Mouse (Mus musculus) CH12.LX (cell line): ENCODE data around the gene Dapl1. TPM values are rescaled to one million over a fixed set of nuclear protein-coding genes. Genes with fewer than 3 reads are reported as not detected.

Experiments used
- DNase-seq: peaks from one replicate; pipeline ENCODE4 v3.0.0-alpha.2; 2013; ENCODE audit errors: extremely low read depth
- H3K27ac ChIP-seq: 2 replicates; pipeline ENCODE4 v1.5.1; 2012; ENCODE audit warnings: low read depth, mild to moderate bottlenecking, control low read depth, moderate library complexity; ENCODE audit not compliant: insufficient read depth
- H3K27me3 ChIP-seq: replicated peaks from 2 replicates; pipeline ENCODE3; 2012; ENCODE audit warnings: inconsistent platforms
- H3K36me3 ChIP-seq, 2 experiments: replicated peaks in 1 of 2; 2 replicates each; pipeline versions ENCODE3 to v1.6.1; 2012; ENCODE audit warnings: inconsistent platforms in 1 of 2, low read length in 1 of 2, mild to moderate bottlenecking in 1 of 2, mixed read lengths in 1 of 2, moderate library complexity in 1 of 2; ENCODE audit not compliant: control insufficient read depth in 1 of 2, insufficient read depth in 1 of 2
- H3K4me1 ChIP-seq, 2 experiments: 2 replicates each; pipeline ENCODE4 v1.6.1; 2012; ENCODE audit warnings: inconsistent platforms in 1 of 2, moderate library complexity in 1 of 2; ENCODE audit not compliant: insufficient read depth in 2 of 2, control insufficient read depth in 1 of 2
- H3K4me2 ChIP-seq: 2 replicates; pipeline ENCODE4 v1.6.1; 2012; ENCODE audit warnings: low read depth, mild to moderate bottlenecking, control low read depth; ENCODE audit not compliant: poor library complexity, insufficient read depth, severe bottlenecking
- H3K4me3 ChIP-seq, 3 experiments: fragments of 150-350 bp in 1 of 3; sonication (generic) in 1 of 3; replicated peaks in 1 of 3; 2 replicates each; pipeline versions ENCODE3 to v1.5.1; 2011 to 2012; ENCODE audit warnings: low read depth in 2 of 3, low read length in 2 of 3, mild to moderate bottlenecking in 2 of 3, moderate library complexity in 2 of 3, control low read depth in 1 of 3, improper control_type of control experiment in 1 of 3, inconsistent platforms in 1 of 3, mixed read lengths in 1 of 3; ENCODE audit not compliant: poor library complexity in 1 of 3
- H3K79me2 ChIP-seq: replicated peaks from 2 replicates; pipeline ENCODE4 v1.6.1; 2012; ENCODE audit warnings: mild to moderate bottlenecking, moderate library complexity; ENCODE audit not compliant: control insufficient read depth, poor library complexity, insufficient read depth, severe bottlenecking; ENCODE audit errors: extremely low read depth
- H3K9ac ChIP-seq: 2 replicates; pipeline ENCODE4 v1.6.1; 2012; ENCODE audit warnings: low read depth, mild to moderate bottlenecking, control low read depth, moderate library complexity; ENCODE audit not compliant: insufficient read depth
- H3K9me3 ChIP-seq: replicated peaks from 2 replicates; pipeline ENCODE3; 2012; ENCODE audit warnings: low read length, inconsistent platforms, mixed read lengths
- CHD1 ChIP-seq: IDR thresholded peaks from 2 replicates; pipeline ENCODE4 v1.6.1; 2012; ENCODE audit warnings: low read depth, low read length, improper control_type of control experiment, inconsistent platforms
- CHD2 ChIP-seq: IDR thresholded peaks from 2 replicates; pipeline ENCODE4 v1.6.1; 2011; ENCODE audit warnings: low read length, improper control_type of control experiment
- CTCF ChIP-seq, 2 experiments: IDR thresholded peaks in 1 of 2; conservative IDR thresholded peaks in 1 of 2; 2 replicates each; pipeline ENCODE4 v1.5.1; 2011 to 2012; ENCODE audit warnings: low read depth in 2 of 2, low read length in 2 of 2, improper control_type of control experiment in 1 of 2, inconsistent platforms in 1 of 2, mild to moderate bottlenecking in 1 of 2, moderate library complexity in 1 of 2
- ELF1 ChIP-seq: IDR thresholded peaks from 2 replicates; pipeline ENCODE4 v1.6.1; 2014; ENCODE audit warnings: low read depth, mild to moderate bottlenecking, inconsistent platforms, low read length, improper control_type of control experiment
- EP300 ChIP-seq: IDR thresholded peaks from 2 replicates; pipeline ENCODE4 v1.6.1; 2011; ENCODE audit warnings: low read length, improper control_type of control experiment
- GABPA ChIP-seq: IDR thresholded peaks from 2 replicates; pipeline ENCODE4 v1.6.1; 2012; ENCODE audit warnings: low read depth, low read length, improper control_type of control experiment, inconsistent platforms; ENCODE audit not compliant: insufficient replicate concordance
- JUND ChIP-seq: conservative IDR thresholded peaks from 2 replicates; pipeline ENCODE4 v1.6.1; 2011; ENCODE audit warnings: low read depth, low read length, improper control_type of control experiment
- MAFK ChIP-seq: IDR thresholded peaks from 2 replicates; pipeline ENCODE4 v1.6.1; 2011; ENCODE audit warnings: low read length, improper control_type of control experiment; ENCODE audit not compliant: insufficient replicate concordance
- MAZ ChIP-seq: IDR thresholded peaks from 2 replicates; pipeline ENCODE4 v1.6.1; 2012; ENCODE audit warnings: low read depth, mild to moderate bottlenecking, inconsistent platforms, low read length, improper control_type of control experiment, moderate library complexity
- MEF2A ChIP-seq: IDR thresholded peaks from 2 replicates; pipeline ENCODE4 v1.6.1; 2014; ENCODE audit warnings: low read depth, mild to moderate bottlenecking, inconsistent platforms, low read length, improper control_type of control experiment, borderline replicate concordance
- MXI1 ChIP-seq: IDR thresholded peaks from 2 replicates; pipeline ENCODE4 v1.6.1; 2011; ENCODE audit warnings: mild to moderate bottlenecking, low read depth, low read length, improper control_type of control experiment
- NELFE ChIP-seq: IDR thresholded peaks from 2 replicates; pipeline ENCODE4 v1.6.1; 2011; ENCODE audit warnings: low read depth, low read length, improper control_type of control experiment
- PAX5 ChIP-seq: IDR thresholded peaks from 2 replicates; pipeline ENCODE4 v1.6.1; 2012; ENCODE audit warnings: low read length, inconsistent platforms, mixed read lengths
- POLR2A ChIP-seq: IDR thresholded peaks from 2 replicates; pipeline ENCODE4 v1.6.1; 2011; ENCODE audit warnings: low read depth, mild to moderate bottlenecking, improper control_type of control experiment, low read length
- POLR2AphosphoS2 ChIP-seq: IDR thresholded peaks from 2 replicates; pipeline ENCODE4 v1.6.1; 2011; ENCODE audit warnings: low read depth, low read length, improper control_type of control experiment
- RAD21 ChIP-seq: IDR thresholded peaks from 2 replicates; pipeline ENCODE4 v1.6.1; 2011; ENCODE audit warnings: low read depth, mild to moderate bottlenecking, low read length, improper control_type of control experiment, moderate library complexity
- SMC3 ChIP-seq: IDR thresholded peaks from 2 replicates; pipeline ENCODE4 v1.6.1; 2011; ENCODE audit warnings: low read depth, low read length, improper control_type of control experiment
- TBP ChIP-seq: conservative IDR thresholded peaks from 2 replicates; pipeline ENCODE4 v1.6.1; 2011; ENCODE audit warnings: low read depth, low read length, improper control_type of control experiment
- USF1 ChIP-seq: IDR thresholded peaks from 2 replicates; pipeline ENCODE4 v1.6.1; 2014; ENCODE audit warnings: low read depth, mild to moderate bottlenecking, inconsistent platforms, low read length, improper control_type of control experiment
- USF2 ChIP-seq: conservative IDR thresholded peaks from 2 replicates; pipeline ENCODE4 v1.6.1; 2011; ENCODE audit warnings: low read depth, low read length, improper control_type of control experiment
- ZKSCAN1 ChIP-seq: IDR thresholded peaks from 2 replicates; pipeline ENCODE4 v1.6.1; 2012; ENCODE audit warnings: low read depth, inconsistent platforms, low read length, improper control_type of control experiment, borderline replicate concordance
- ZMIZ1 ChIP-seq: IDR thresholded peaks from 2 replicates; pipeline ENCODE4 v1.6.1; 2012; ENCODE audit warnings: low read depth, mild to moderate bottlenecking, inconsistent platforms, low read length, improper control_type of control experiment
- ZNF384 ChIP-seq: IDR thresholded peaks from 2 replicates; pipeline ENCODE4 v1.6.1; 2012; ENCODE audit warnings: low read depth, low read length, improper control_type of control experiment, inconsistent platforms
- dilution Hi-C: fragments of 300-500 bp; cut with MboI; formaldehyde crosslinking; loops from 2 replicates; pipeline ENCODE4 v1.14.3; 2020; ENCODE audit warnings: low sequenced_read_pairs; ENCODE audit not compliant: extremely low pct_unique_long_range_greater_than_20kb, extremely low pct_ligation_motif_present
- in situ Hi-C: fragments of 300-500 bp; cut with MboI; formaldehyde crosslinking; loops from 3 replicates; pipeline ENCODE4 v1.14.3; 2019; ENCODE audit warnings: low sequenced_read_pairs, low pct_ligation_motif_present, low pct_unique_long_range_greater_than_20kb, mixed read lengths
- polyA plus RNA-seq: library from polyadenylated mRNA; unstranded; fragments of >175 nt; gene quantifications from 2 replicates; pipeline ENCODE4 v1.2.1, GENCODE M21; 2012; ENCODE audit warnings: low read depth; ENCODE audit not compliant: insufficient read length
- total RNA-seq, 2 experiments: library from RNA; depleted of rRNA; stranded (reverse); fragments of 300-350 nt in 1 of 2; fragments of >200 nt in 1 of 2; gene quantifications; 2 replicates each; pipeline ENCODE4 v1.2.3; 2012 to 2014

The Dapl1 gene
- total and polyA plus RNA-seq, 3 experiments: not detected

DNA sequence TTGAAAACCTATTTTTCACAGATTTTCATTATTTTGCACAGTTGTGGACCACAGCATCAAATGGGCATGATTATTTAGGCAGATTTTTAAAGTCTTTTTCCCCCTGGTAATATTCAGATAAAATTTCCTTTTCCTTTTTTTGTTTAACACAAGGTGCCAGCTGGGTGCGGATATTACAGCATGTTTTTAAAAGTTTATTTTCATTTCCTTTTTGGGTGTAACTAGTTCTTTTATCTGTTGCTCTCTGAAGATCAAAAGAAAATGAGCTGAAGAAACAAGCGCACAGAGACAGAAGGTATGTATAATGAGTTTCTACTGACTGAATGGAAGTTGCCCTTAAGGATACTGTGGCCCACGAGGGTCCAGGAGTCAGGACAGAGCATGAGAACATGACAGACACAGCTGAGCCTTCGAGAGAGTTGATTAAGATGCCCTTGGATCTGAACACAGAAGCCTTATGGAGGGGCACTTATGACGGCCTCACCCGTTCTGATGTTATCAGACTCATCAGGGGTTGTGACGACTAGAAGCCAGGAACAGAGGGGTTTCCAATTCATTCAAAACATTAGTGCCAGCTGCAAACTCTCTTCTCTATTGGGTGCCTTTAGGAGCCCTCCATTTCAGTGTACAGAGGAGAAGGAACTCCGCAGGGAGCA, 14.7 kb upstream of the Dapl1 start:
- dilution Hi-C loops (no loop called here), in situ Hi-C loops (no loop called here)
- Histone ChIP-seq H3K36me3 (no peaks in the 10 kb centered on the region), H3K4me2 (no peak overlapping the region), H3K79me2 (no peaks in the 10 kb centered on the region), H3K4me1 (no peaks in the 10 kb centered on the region), H3K4me3 (no peak overlapping the region), H3K9ac (no peak overlapping the region), H3K27me3 (no peaks in the 10 kb centered on the region), H3K27ac (no peak overlapping the region), H3K9me3 (peaks cover 6% of the 10 kb centered on the region)
- TF ChIP-seq MXI1 (no peak), NELFE (no peak), PAX5 (no peak), MEF2A (no peak)
- no peak for DNase-seq

DNA sequence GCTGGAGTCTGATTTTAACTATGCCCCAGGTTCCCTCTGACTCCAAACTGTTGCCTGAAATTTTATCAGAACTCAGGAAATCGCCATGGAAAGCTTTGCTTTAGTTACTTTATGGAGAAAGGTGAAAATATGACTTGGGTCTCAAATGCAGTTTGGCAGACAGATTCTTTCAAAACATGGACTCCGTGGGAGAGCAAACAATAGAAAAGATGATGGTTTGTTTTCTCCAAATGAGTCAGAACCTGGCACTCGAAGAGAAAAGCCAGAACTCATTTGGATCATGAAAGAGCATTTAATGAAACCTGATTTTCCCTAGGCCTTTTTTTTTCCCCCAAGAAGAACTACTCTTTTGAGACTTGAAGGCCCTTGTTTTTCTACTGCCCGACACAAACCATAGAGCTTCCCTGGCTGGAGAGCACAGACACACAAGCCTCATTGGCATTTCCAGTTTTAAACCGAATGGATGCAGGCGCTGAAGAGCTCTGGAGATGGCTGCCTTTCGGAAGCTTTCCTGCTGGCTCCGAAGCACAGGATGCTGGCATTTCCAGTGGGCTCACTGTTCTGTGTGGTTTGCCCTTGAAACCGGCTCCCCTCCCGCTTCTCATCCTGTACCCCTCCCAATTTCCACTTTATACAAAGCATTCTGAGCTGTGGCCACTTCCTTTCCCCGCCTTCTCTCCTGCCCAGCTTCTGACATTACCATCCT, 14.0 kb upstream of the Dapl1 start:
- Histone ChIP-seq H3K27ac (no peak overlapping the region), H3K9ac (no peak overlapping the region), H3K27me3 (no peaks in the 10 kb centered on the region), H3K9me3 (peaks cover 6% of the 10 kb centered on the region), H3K79me2 (no peaks in the 10 kb centered on the region), H3K4me1 (no peaks in the 10 kb centered on the region), H3K4me2 (no peak overlapping the region), H3K36me3 (no peaks in the 10 kb centered on the region), H3K4me3 (no peak overlapping the region)
- dilution Hi-C loops (no loop called here), in situ Hi-C loops (no loop called here)
- TF ChIP-seq GABPA (no peak), SMC3 (no peak), USF2 (no peak), USF1 (no peak), TBP (no peak)
- DNase-seq: no peak

DNA sequence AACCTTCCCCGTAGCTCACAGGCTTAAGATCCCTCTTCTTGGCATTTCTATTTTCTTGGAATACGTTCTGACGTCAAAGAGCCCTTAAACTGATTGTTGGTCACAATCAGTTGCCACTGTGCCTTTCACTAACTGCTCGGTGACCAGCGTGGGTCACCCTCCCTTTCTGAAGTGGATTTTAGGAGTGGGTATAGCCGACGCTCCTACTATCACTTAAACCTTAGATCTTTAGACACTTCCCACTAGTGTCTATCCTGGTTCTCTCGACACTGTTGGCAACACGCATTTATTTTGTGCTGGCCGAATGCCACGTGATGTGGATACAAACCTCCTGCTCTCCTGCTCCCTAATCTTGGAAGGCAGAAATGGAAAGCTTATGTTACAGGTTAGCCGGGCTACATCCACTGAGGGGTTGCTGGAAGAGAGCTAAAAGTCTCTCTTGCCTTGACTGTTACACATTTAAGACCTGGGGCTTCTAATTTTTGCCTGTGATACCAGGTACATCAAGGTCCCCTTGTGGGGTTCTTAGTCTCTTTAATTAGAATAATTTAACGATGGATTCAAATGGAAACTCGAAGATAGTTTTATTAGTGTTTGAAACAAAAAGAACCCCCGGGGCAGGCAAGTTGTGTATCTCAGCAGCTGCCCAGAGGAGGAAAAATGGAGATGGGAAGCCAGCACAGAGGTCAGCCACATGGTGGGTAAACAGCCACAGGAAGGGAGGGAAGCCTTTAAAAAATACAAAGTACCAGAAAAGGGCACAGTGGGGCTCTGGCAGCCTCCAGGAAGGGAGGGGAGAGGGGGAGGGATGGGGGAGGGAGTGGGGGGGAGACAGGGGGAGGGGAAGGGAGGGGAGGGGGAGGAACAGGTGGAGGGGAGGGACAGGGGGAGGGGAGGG, 13.2 kb upstream of the Dapl1 start:
- H3K4me3 ChIP-seq: no peak overlapping the region
- no peaks in the 10 kb centered on the region for H3K4me1 ChIP-seq
- peaks cover 6% of the 10 kb centered on the region for H3K9me3 ChIP-seq
- no peak overlapping the region for H3K27ac ChIP-seq
- no peaks in the 10 kb centered on the region for H3K36me3 ChIP-seq
- TF ChIP-seq ZMIZ1 (no peak), POLR2AphosphoS2 (no peak), POLR2A (no peak), GABPA (no peak), CHD2 (no peak), MXI1 (no peak), EP300 (no peak), CTCF (conservative IDR thresholded peaks at IDR 0.05 in 1 of 2, IDR thresholded peaks at IDR 0.05 in 1 of 2; ENCODE audit: low read depth in 2 of 2, low read length in 2 of 2) (no peak), MAFK (no peak), TBP (no peak), ZKSCAN1 (no peak), RAD21 (no peak), CHD1 (no peak), JUND (no peak), MAZ (no peak), ELF1 (no peak), ZNF384 (no peak)
- dilution Hi-C loops: no loop called here
- no peaks in the 10 kb centered on the region for H3K79me2 ChIP-seq
- H3K4me2 ChIP-seq: no peak overlapping the region
- H3K9ac ChIP-seq: no peak overlapping the region
- no peak for DNase-seq
- no peaks in the 10 kb centered on the region for H3K27me3 ChIP-seq
- in situ Hi-C loops: no loop called here
